Mouse (Mus musculus): ENCODE results near the gene Apol10a.
"Not testable (repeated sequence)": the region's sequence is repeated elsewhere in the genome, so short reads cannot be mapped to it uniquely, and the experiment has no call there.

- not testable (repeated sequence) for TF ChIP-seq CTCF (conservative IDR thresholded peaks at IDR 0.05; ENCODE audit: low read length); POU5F1 (IDR thresholded peaks at IDR 0.05; ENCODE audit: borderline replicate concordance, low read length); NANOG (IDR thresholded peaks at IDR 0.05; ENCODE audit: borderline replicate concordance, low read length)
These were observed 48.0 kb upstream of the Apol10a start for GRCm38 (mm10) chr15:77428690-77429448.

Measured in E14TG2a.4 (cell line).